Mouse (Mus musculus) heart, adult 2 months (tissue): ENCODE measurements at regions not wholly inside any gene's neighbourhood (a gene's known extent, or its start where the extent isn't known, plus 50 kb on each side); places are given as distances from the start of the nearest gene placed in this dataset.

Experiments
- CTCF ChIP-seq: fragments of 200-600 bp; IDR thresholded peaks from 2 replicates; pipeline ENCODE4 v1.8.1; 2022; ENCODE audit warnings: antibody characterized with exemption, mild to moderate bottlenecking, moderate library complexity
- EP300 ChIP-seq: fragments of 200-500 bp; IDR thresholded peaks from 2 replicates; pipeline ENCODE4 v1.6.1; 2011; ENCODE audit warnings: low read depth, low read length, control low read depth; ENCODE audit not compliant: insufficient read depth

DNA sequence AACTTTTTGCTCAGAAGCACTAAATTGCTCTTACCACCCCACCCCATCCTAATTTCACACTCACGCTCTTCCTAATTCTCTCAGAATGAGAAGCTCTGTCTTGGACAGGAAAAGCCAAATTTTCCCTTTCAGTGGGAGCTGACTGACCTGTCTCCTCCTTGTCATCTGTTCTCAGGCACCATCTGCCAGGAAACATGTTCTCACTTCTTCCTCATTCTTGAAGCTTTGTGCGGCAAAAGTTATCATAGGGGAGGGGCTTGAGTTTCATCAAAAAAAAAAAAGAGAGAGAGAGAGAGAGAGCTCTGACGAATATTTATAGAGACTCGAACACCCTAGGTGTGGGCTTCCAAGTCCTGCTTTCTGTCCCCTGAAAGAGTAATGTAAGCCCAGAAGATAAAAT lies 148.6 kb downstream of the Cyp26b1 start:
- no peak for TF ChIP-seq CTCF
- TF ChIP-seq EP300, result no peak
